Mouse (Mus musculus) forebrain, embryonic 14.5 days (tissue): Measurements from ENCODE around the gene Xpo1. TPM values are rescaled to one million over a fixed set of nuclear protein-coding genes. Genes with fewer than 3 reads are reported as not detected.

Experiments
- ATAC-seq: fragments of 200-750 bp; cut with Nextera tagmentation; 2 replicates; pipeline ENCODE4 v1.8.0; 2017; ENCODE audit warnings: mild to moderate bottlenecking, moderate library complexity
- DNase-seq: peaks from one replicate; pipeline ENCODE4 v3.0.0-alpha.2; 2015; ENCODE audit warnings: low spot score
- H3K27ac ChIP-seq: fragments of 300-500 bp; sonication (generic); 2 replicates; pipeline ENCODE4 v1.5.1; 2014; ENCODE audit warnings: low read depth, mild to moderate bottlenecking, control low read depth, low read length, moderate library complexity
- H3K27me3 ChIP-seq: fragments of 300-500 bp; sonication (generic); replicated peaks from 2 replicates; pipeline ENCODE4 v1.6.1; 2014; ENCODE audit warnings: low read length, control low read depth, mixed read lengths; ENCODE audit not compliant: control insufficient read depth, insufficient read depth
- H3K36me3 ChIP-seq: fragments of 300-500 bp; sonication (generic); 2 replicates; pipeline ENCODE4 v1.6.1; 2014; ENCODE audit warnings: low read length, control low read depth; ENCODE audit not compliant: control insufficient read depth, insufficient read depth
- H3K4me1 ChIP-seq: fragments of 300-500 bp; sonication (generic); 2 replicates; pipeline ENCODE4 v1.6.1; 2014; ENCODE audit warnings: antibody characterized with exemption, low read length, control low read depth; ENCODE audit not compliant: control insufficient read depth, insufficient read depth
- H3K4me2 ChIP-seq: fragments of 300-500 bp; sonication (generic); 2 replicates; pipeline ENCODE4 v1.6.1; 2014; ENCODE audit warnings: mild to moderate bottlenecking, control low read depth, low read length
- H3K4me3 ChIP-seq: fragments of 300-500 bp; sonication (generic); 2 replicates; pipeline ENCODE4 v1.5.1; 2014; ENCODE audit warnings: low read depth, low read length, control low read depth
- H3K9ac ChIP-seq: fragments of 300-500 bp; sonication (generic); 2 replicates; pipeline ENCODE4 v1.6.1; 2014; ENCODE audit warnings: mild to moderate bottlenecking, low read length, control low read depth, moderate library complexity
- H3K9me3 ChIP-seq: fragments of 300-500 bp; sonication (generic); replicated peaks from 2 replicates; pipeline ENCODE4 v1.6.1; 2016; ENCODE audit warnings: low read length, control low read depth, mixed read lengths; ENCODE audit not compliant: control insufficient read depth
- WGBS: fragments of 180-500 bp; shearing (Covaris S2); extraction: QIAGEN DNeasy Blood & Tissue Kit; methylation state at CpG from one replicate; pipeline ENCODE4 v1.1.7; 2014; 5-methylcytosine and 5-hydroxymethylcytosine counted together
- polyA plus RNA-seq: library from polyadenylated mRNA; unstranded; fragments of >200 nt; fragmentation: Nextera tagmentation; extraction: Ambion mirVana; gene quantifications from 2 replicates; pipeline ENCODE4 v1.2.1, GENCODE M21; 2014

The Xpo1 gene
- polyA plus RNA-seq: 94.5 and 114 TPM in 2 replicates

GRCm38 (mm10) chr11:23255427-23256193 is at the start of gene Xpo1:
Gene Xpo1 (plus strand): TSS chr11:23256041.
- Histone ChIP-seq H3K27me3 (no peaks in the 10 kb centered on the region), H3K4me2 (peak within 1 kb of the TSS; percentile 86), H3K36me3 (no peaks in the 10 kb centered on the region), H3K9ac (peak within 1 kb of the TSS; percentile 98), H3K4me1 (peaks cover 6% of the 10 kb centered on the region), H3K9me3 (no peaks in the 10 kb centered on the region), H3K4me3 (peak within 1 kb of the TSS; percentile 93), H3K27ac (peak within 1 kb of the TSS; percentile 100)
- ATAC-seq: peak; percentile 98
- WGBS: under 1% methylated on average over 58 of the region's 60 CpGs
- peak; percentile 100 for DNase-seq

- no peaks in the 10 kb centered on the region for H3K9me3 ChIP-seq
- no peaks in the 10 kb centered on the region for H3K27me3 ChIP-seq
- no peak overlapping the region for H3K9ac ChIP-seq
- no peak overlapping the region for H3K27ac ChIP-seq
- H3K4me1 ChIP-seq: no peaks in the 10 kb centered on the region; the same call in 1 of the 2 replicates
- no peaks in the 10 kb centered on the region for H3K36me3 ChIP-seq
- H3K4me3 ChIP-seq: no peak overlapping the region
- 79% methylated on average over 7 of the region's 7 CpGs for WGBS
- H3K4me2 ChIP-seq: no peak overlapping the region
- DNase-seq: no peak
- no peak for ATAC-seq
Measured at GRCm38 (mm10) chr11:23209717-23210116, 46.1 kb upstream of the Xpo1 start.

- peak overlapping the region; percentile 33; the same call in 1 of the 2 replicates for H3K9ac ChIP-seq
- DNase-seq (peak; percentile 44), ATAC-seq (peak; percentile 80)
- 10% methylated on average over 16 of the region's 16 CpGs for WGBS
- H3K9me3 ChIP-seq: no peaks in the 10 kb centered on the region
- peak overlapping the region; percentile 10 for H3K4me3 ChIP-seq
- H3K36me3 ChIP-seq: no peaks in the 10 kb centered on the region
- H3K27ac ChIP-seq: no peak overlapping the region
- H3K4me1 ChIP-seq: no peaks in the 10 kb centered on the region; the same call in 1 of the 2 replicates
- no peaks in the 10 kb centered on the region for H3K27me3 ChIP-seq
- H3K4me2 ChIP-seq: peak overlapping the region; percentile 44
Measured at GRCm38 (mm10) chr11:23210590-23211510, 45.0 kb upstream of the Xpo1 start.

- Histone ChIP-seq H3K27me3 (no peaks in the 10 kb centered on the region), H3K9ac (no peak overlapping the region)
- 92% methylated on average over 9 of the region's 9 CpGs for WGBS
Measured at GRCm38 (mm10) chr11:23217430-23217829, 38.4 kb upstream of the Xpo1 start.

GRCm38 (mm10) chr11:23236015-23236414 is 19.8 kb upstream of the Xpo1 start:
- no peak for ATAC-seq
- Histone ChIP-seq H3K36me3 (no peaks in the 10 kb centered on the region), H3K4me3 (no peak overlapping the region), H3K27ac (no peak overlapping the region), H3K27me3 (no peaks in the 10 kb centered on the region), H3K9ac (no peak overlapping the region), H3K9me3 (no peaks in the 10 kb centered on the region), H3K4me1 (no peaks in the 10 kb centered on the region), H3K4me2 (no peak overlapping the region)
- DNase-seq: no peak
- WGBS: 89% methylated on average over 4 of the region's 4 CpGs

More at GRCm38 (mm10) chr11:23217430-23217829, 38.4 kb upstream of the Xpo1 start:
- Histone ChIP-seq H3K4me3 (no peak overlapping the region), H3K9me3 (no peaks in the 10 kb centered on the region), H3K4me2 (no peak overlapping the region), H3K36me3 (no peaks in the 10 kb centered on the region), H3K27ac (no peak overlapping the region), H3K4me1 (no peaks in the 10 kb centered on the region)
- ATAC-seq (no peak), DNase-seq (no peak)

- Histone ChIP-seq H3K27me3 (no peaks in the 10 kb centered on the region), H3K9me3 (no peaks in the 10 kb centered on the region), H3K27ac (no peak overlapping the region), H3K9ac (no peak overlapping the region), H3K4me3 (no peak overlapping the region), H3K36me3 (no peaks in the 10 kb centered on the region), H3K4me1 (peaks cover 6% of the 10 kb centered on the region), H3K4me2 (no peak overlapping the region)
- 89% methylated on average over 4 of the region's 4 CpGs for WGBS
- no peak for DNase-seq
- no peak for ATAC-seq
Measured at GRCm38 (mm10) chr11:23253931-23254330, 1.9 kb upstream of the Xpo1 start.

- H3K27me3 ChIP-seq: no peaks in the 10 kb centered on the region
- H3K4me3 ChIP-seq: peak overlapping the region; percentile 93
- ATAC-seq: no peak
- no peaks in the 10 kb centered on the region for H3K36me3 ChIP-seq
- H3K27ac ChIP-seq: peak overlapping the region; percentile 94; the same call in 1 of the 2 replicates
- H3K4me1 ChIP-seq: peaks cover 6% of the 10 kb centered on the region
- H3K4me2 ChIP-seq: peak overlapping the region; percentile 60
- no peaks in the 10 kb centered on the region for H3K9me3 ChIP-seq
- peak; percentile 11 for DNase-seq
- peak overlapping the region; percentile 79; the same call in 1 of the 2 replicates for H3K9ac ChIP-seq
- WGBS: 88% methylated on average over 4 of the region's 4 CpGs
Measured at GRCm38 (mm10) chr11:23254548-23254947, 1.3 kb upstream of the Xpo1 start.

GRCm38 (mm10) chr11:23255053-23255426 is 801 bp upstream of the Xpo1 start:
- ATAC-seq (no peak), DNase-seq (no peak)
- peak overlapping the region; percentile 79 for H3K9ac ChIP-seq
- peak overlapping the region; percentile 60 for H3K4me2 ChIP-seq
- H3K27me3 ChIP-seq: no peaks in the 10 kb centered on the region
- peak overlapping the region; percentile 94 for H3K27ac ChIP-seq
- under 1% methylated on average over 23 of the region's 24 CpGs for WGBS
- no peaks in the 10 kb centered on the region for H3K36me3 ChIP-seq
- peaks cover 6% of the 10 kb centered on the region for H3K4me1 ChIP-seq
- H3K9me3 ChIP-seq: no peaks in the 10 kb centered on the region
- H3K4me3 ChIP-seq: peak overlapping the region; percentile 93
